Mouse (Mus musculus): ENCODE results near the gene Epha6.

DNA sequence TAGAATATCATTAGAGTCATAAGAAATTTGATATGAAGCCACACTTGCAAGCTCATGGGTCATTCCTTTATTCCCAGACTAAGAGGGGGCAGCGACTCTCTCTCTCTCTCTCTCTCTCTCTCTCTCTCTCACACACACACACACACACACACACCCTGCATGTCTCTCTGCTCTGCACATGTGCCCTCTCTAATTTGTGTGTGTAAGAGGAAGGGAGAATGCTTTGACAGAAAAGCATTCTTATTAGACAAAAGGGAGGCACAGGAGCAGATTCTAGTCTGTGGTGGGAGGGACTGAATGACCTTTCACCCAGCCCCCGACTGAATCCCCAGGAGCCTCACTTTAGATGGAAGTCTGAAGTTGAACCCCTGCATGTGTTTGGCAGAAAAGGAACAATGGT, 752.6 kb downstream of the Epha6 start:
- TF ChIP-seq CTCF (IDR thresholded peaks at IDR 0.05; ENCODE audit: low read depth, low read length): no peak
- no peak for TF ChIP-seq POLR2A (IDR thresholded peaks at IDR 0.05; ENCODE audit: borderline replicate concordance, low read depth, low read length)
